Mouse (Mus musculus) CH12.LX (cell line): Measurements from ENCODE around the gene Usp36. TPM values are rescaled to one million over a fixed set of nuclear protein-coding genes. Genes with fewer than 3 reads are reported as not detected.

Source experiments
- DNase-seq: peaks from one replicate; pipeline ENCODE4 v3.0.0-alpha.2; 2013; ENCODE audit errors: extremely low read depth
- H3K27ac ChIP-seq: 2 replicates; pipeline ENCODE4 v1.5.1; 2012; ENCODE audit warnings: low read depth, mild to moderate bottlenecking, control low read depth, moderate library complexity; ENCODE audit not compliant: insufficient read depth
- H3K27me3 ChIP-seq: replicated peaks from 2 replicates; pipeline ENCODE3; 2012; ENCODE audit warnings: inconsistent platforms
- H3K36me3 ChIP-seq, 2 experiments: replicated peaks in 1 of 2; 2 replicates each; pipeline versions ENCODE3 to v1.6.1; 2012; ENCODE audit warnings: inconsistent platforms in 1 of 2, low read length in 1 of 2, mild to moderate bottlenecking in 1 of 2, mixed read lengths in 1 of 2, moderate library complexity in 1 of 2; ENCODE audit not compliant: control insufficient read depth in 1 of 2, insufficient read depth in 1 of 2
- H3K4me1 ChIP-seq, 2 experiments: 2 replicates each; pipeline ENCODE4 v1.6.1; 2012; ENCODE audit warnings: inconsistent platforms in 1 of 2, moderate library complexity in 1 of 2; ENCODE audit not compliant: insufficient read depth in 2 of 2, control insufficient read depth in 1 of 2
- H3K4me2 ChIP-seq: 2 replicates; pipeline ENCODE4 v1.6.1; 2012; ENCODE audit warnings: low read depth, mild to moderate bottlenecking, control low read depth; ENCODE audit not compliant: poor library complexity, insufficient read depth, severe bottlenecking
- H3K4me3 ChIP-seq, 3 experiments: fragments of 150-350 bp in 1 of 3; sonication (generic) in 1 of 3; replicated peaks in 1 of 3; 2 replicates each; pipeline versions ENCODE3 to v1.5.1; 2011 to 2012; ENCODE audit warnings: low read depth in 2 of 3, low read length in 2 of 3, mild to moderate bottlenecking in 2 of 3, moderate library complexity in 2 of 3, control low read depth in 1 of 3, improper control_type of control experiment in 1 of 3, inconsistent platforms in 1 of 3, mixed read lengths in 1 of 3; ENCODE audit not compliant: poor library complexity in 1 of 3
- H3K79me2 ChIP-seq: replicated peaks from 2 replicates; pipeline ENCODE4 v1.6.1; 2012; ENCODE audit warnings: mild to moderate bottlenecking, moderate library complexity; ENCODE audit not compliant: control insufficient read depth, poor library complexity, insufficient read depth, severe bottlenecking; ENCODE audit errors: extremely low read depth
- H3K9ac ChIP-seq: 2 replicates; pipeline ENCODE4 v1.6.1; 2012; ENCODE audit warnings: low read depth, mild to moderate bottlenecking, control low read depth, moderate library complexity; ENCODE audit not compliant: insufficient read depth
- H3K9me3 ChIP-seq: replicated peaks from 2 replicates; pipeline ENCODE3; 2012; ENCODE audit warnings: low read length, inconsistent platforms, mixed read lengths
- BHLHE40 ChIP-seq: IDR thresholded peaks from 2 replicates; pipeline ENCODE4 v1.6.1; 2011; ENCODE audit warnings: mild to moderate bottlenecking, low read depth, low read length, improper control_type of control experiment
- CHD1 ChIP-seq: IDR thresholded peaks from 2 replicates; pipeline ENCODE4 v1.6.1; 2012; ENCODE audit warnings: low read depth, low read length, improper control_type of control experiment, inconsistent platforms
- CHD2 ChIP-seq: IDR thresholded peaks from 2 replicates; pipeline ENCODE4 v1.6.1; 2011; ENCODE audit warnings: low read length, improper control_type of control experiment
- E2F4 ChIP-seq: IDR thresholded peaks from 2 replicates; pipeline ENCODE4 v1.6.1; 2011; ENCODE audit warnings: low read depth, low read length, improper control_type of control experiment; ENCODE audit not compliant: insufficient replicate concordance
- ELF1 ChIP-seq: IDR thresholded peaks from 2 replicates; pipeline ENCODE4 v1.6.1; 2014; ENCODE audit warnings: low read depth, mild to moderate bottlenecking, inconsistent platforms, low read length, improper control_type of control experiment
- EP300 ChIP-seq: IDR thresholded peaks from 2 replicates; pipeline ENCODE4 v1.6.1; 2011; ENCODE audit warnings: low read length, improper control_type of control experiment
- HCFC1 ChIP-seq: IDR thresholded peaks from 2 replicates; pipeline ENCODE4 v1.6.1; 2012; ENCODE audit warnings: low read depth, mild to moderate bottlenecking, inconsistent platforms, low read length, improper control_type of control experiment
- IRF4 ChIP-seq: IDR thresholded peaks from 2 replicates; pipeline ENCODE4 v1.6.1; 2014; ENCODE audit warnings: low read depth, mild to moderate bottlenecking, inconsistent platforms, low read length, improper control_type of control experiment
- JUN ChIP-seq: IDR thresholded peaks from 2 replicates; pipeline ENCODE4 v1.6.1; 2011; ENCODE audit warnings: low read depth, mild to moderate bottlenecking, low read length, improper control_type of control experiment, moderate library complexity; ENCODE audit not compliant: insufficient read depth
- JUND ChIP-seq: conservative IDR thresholded peaks from 2 replicates; pipeline ENCODE4 v1.6.1; 2011; ENCODE audit warnings: low read depth, low read length, improper control_type of control experiment
- MAFK ChIP-seq: IDR thresholded peaks from 2 replicates; pipeline ENCODE4 v1.6.1; 2011; ENCODE audit warnings: low read length, improper control_type of control experiment; ENCODE audit not compliant: insufficient replicate concordance
- MAX ChIP-seq: IDR thresholded peaks from 2 replicates; pipeline ENCODE4 v1.6.1; 2011; ENCODE audit warnings: low read length, improper control_type of control experiment
- MEF2A ChIP-seq: IDR thresholded peaks from 2 replicates; pipeline ENCODE4 v1.6.1; 2014; ENCODE audit warnings: low read depth, mild to moderate bottlenecking, inconsistent platforms, low read length, improper control_type of control experiment, borderline replicate concordance
- MXI1 ChIP-seq: IDR thresholded peaks from 2 replicates; pipeline ENCODE4 v1.6.1; 2011; ENCODE audit warnings: mild to moderate bottlenecking, low read depth, low read length, improper control_type of control experiment
- MYC ChIP-seq: IDR thresholded peaks from 2 replicates; pipeline ENCODE4 v1.6.1; 2011; ENCODE audit warnings: low read depth, mild to moderate bottlenecking, improper control_type of control experiment, low read length
- NELFE ChIP-seq: IDR thresholded peaks from 2 replicates; pipeline ENCODE4 v1.6.1; 2011; ENCODE audit warnings: low read depth, low read length, improper control_type of control experiment
- NRF1 ChIP-seq: IDR thresholded peaks from 2 replicates; pipeline ENCODE4 v1.6.1; 2014; ENCODE audit warnings: low read depth, mild to moderate bottlenecking, inconsistent platforms, low read length, improper control_type of control experiment, moderate library complexity
- PAX5 ChIP-seq: IDR thresholded peaks from 2 replicates; pipeline ENCODE4 v1.6.1; 2012; ENCODE audit warnings: low read length, inconsistent platforms, mixed read lengths
- RAD21 ChIP-seq: IDR thresholded peaks from 2 replicates; pipeline ENCODE4 v1.6.1; 2011; ENCODE audit warnings: low read depth, mild to moderate bottlenecking, low read length, improper control_type of control experiment, moderate library complexity
- RCOR1 ChIP-seq: conservative IDR thresholded peaks from 2 replicates; pipeline ENCODE4 v1.6.1; 2012; ENCODE audit warnings: low read depth, mild to moderate bottlenecking, inconsistent platforms, low read length, improper control_type of control experiment
- SMC3 ChIP-seq: IDR thresholded peaks from 2 replicates; pipeline ENCODE4 v1.6.1; 2011; ENCODE audit warnings: low read depth, low read length, improper control_type of control experiment
- TBP ChIP-seq: conservative IDR thresholded peaks from 2 replicates; pipeline ENCODE4 v1.6.1; 2011; ENCODE audit warnings: low read depth, low read length, improper control_type of control experiment
- UBTF ChIP-seq: IDR thresholded peaks from 2 replicates; pipeline ENCODE4 v1.6.1; 2012; ENCODE audit warnings: low read depth, mild to moderate bottlenecking, inconsistent platforms, low read length, improper control_type of control experiment, moderate library complexity
- USF2 ChIP-seq: conservative IDR thresholded peaks from 2 replicates; pipeline ENCODE4 v1.6.1; 2011; ENCODE audit warnings: low read depth, low read length, improper control_type of control experiment
- ZKSCAN1 ChIP-seq: IDR thresholded peaks from 2 replicates; pipeline ENCODE4 v1.6.1; 2012; ENCODE audit warnings: low read depth, inconsistent platforms, low read length, improper control_type of control experiment, borderline replicate concordance
- dilution Hi-C: fragments of 300-500 bp; cut with MboI; formaldehyde crosslinking; loops from 2 replicates; pipeline ENCODE4 v1.14.3; 2020; ENCODE audit warnings: low sequenced_read_pairs; ENCODE audit not compliant: extremely low pct_unique_long_range_greater_than_20kb, extremely low pct_ligation_motif_present
- in situ Hi-C: fragments of 300-500 bp; cut with MboI; formaldehyde crosslinking; loops from 3 replicates; pipeline ENCODE4 v1.14.3; 2019; ENCODE audit warnings: low sequenced_read_pairs, low pct_ligation_motif_present, low pct_unique_long_range_greater_than_20kb, mixed read lengths
- polyA plus RNA-seq: library from polyadenylated mRNA; unstranded; fragments of >175 nt; gene quantifications from 2 replicates; pipeline ENCODE4 v1.2.1, GENCODE M21; 2012; ENCODE audit warnings: low read depth; ENCODE audit not compliant: insufficient read length
- total RNA-seq, 2 experiments: library from RNA; depleted of rRNA; stranded (reverse); fragments of 300-350 nt in 1 of 2; fragments of >200 nt in 1 of 2; gene quantifications; 2 replicates each; pipeline ENCODE4 v1.2.3; 2012 to 2014

Gene Usp36
- total and polyA plus RNA-seq, 3 experiments, result 10.7 to 42.6 (median 19.5) TPM

DNA sequence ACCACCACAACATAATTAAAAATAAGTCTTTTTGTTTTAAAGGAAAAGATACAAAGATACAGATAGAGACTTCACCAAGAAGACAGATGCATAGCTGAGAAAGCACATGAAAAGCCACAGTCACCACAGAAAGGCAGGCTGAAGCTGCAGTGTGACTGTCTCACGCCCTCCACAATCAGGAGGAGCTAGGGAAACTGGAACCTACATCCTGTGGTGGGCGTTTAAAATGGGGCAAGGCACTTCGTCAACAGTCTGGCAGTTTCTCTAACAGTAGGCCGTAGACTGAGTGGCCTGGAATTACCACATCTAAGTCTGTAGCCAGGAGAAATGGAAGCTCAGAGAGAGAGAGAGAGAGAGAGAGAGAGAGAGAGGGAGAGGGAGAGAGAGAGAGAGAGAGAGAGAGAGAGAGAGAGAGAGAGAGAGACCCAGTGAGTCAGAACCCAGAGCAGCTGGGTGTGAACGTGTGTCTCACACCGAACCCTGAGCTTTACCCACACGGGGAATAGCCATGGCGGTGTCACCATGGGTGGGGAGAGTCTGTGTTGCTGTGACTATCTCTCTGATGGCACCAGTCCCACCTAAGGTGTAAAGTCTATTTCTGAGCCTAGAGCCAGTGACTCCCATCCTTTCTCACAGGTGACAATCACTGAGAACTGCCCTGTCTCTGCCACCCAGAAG lies 47.6 kb upstream of the Usp36 start:
- Histone ChIP-seq H3K9ac (no peak overlapping the region), H3K27me3 (peaks cover 55% of the 10 kb centered on the region), H3K4me2 (no peak overlapping the region), H3K4me1 (peaks cover 6 to 9% of the 10 kb centered on the region in 2 experiments), H3K4me3 (no peak overlapping the region), H3K79me2 (no peaks in the 10 kb centered on the region), H3K27ac (no peak overlapping the region), H3K36me3 (no peaks in the 10 kb centered on the region), H3K9me3 (no peaks in the 10 kb centered on the region)
- TF ChIP-seq BHLHE40 (no peak), UBTF (no peak), CHD2 (no peak), RCOR1 (no peak), E2F4 (no peak), MYC (no peak), JUN (no peak), USF2 (no peak), SMC3 (no peak)
- DNase-seq, result no peak
- dilution Hi-C loops, result no loop called here
- in situ Hi-C loops, result no loop called here

DNA sequence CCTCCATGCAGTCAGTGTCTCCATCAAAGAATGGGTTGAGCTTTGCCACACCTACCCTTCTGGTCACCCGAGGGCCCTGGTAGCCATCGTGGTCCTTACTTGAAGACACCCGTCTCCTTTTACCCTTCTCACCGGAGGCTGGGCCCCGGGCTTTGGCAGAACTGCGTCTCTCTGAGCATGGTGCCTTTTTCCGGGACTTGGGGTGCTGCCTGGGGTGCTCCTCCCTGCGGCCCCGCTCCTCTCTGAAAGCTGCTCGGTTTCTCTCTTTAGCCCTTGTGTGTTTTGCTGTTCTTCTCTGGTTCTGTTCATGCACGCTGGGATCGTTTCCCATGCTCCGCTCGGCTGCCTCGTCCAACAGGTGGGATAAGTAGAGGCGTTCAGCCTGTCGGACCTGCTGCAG lies 43.4 kb upstream of the Usp36 start:
- no peak overlapping the region for H3K4me3 ChIP-seq
- peaks cover 6% of the 10 kb centered on the region for H3K9me3 ChIP-seq
- H3K36me3 ChIP-seq, result no peaks in the 10 kb centered on the region
- H3K9ac ChIP-seq, result no peak overlapping the region
- no peaks in the 10 kb centered on the region for H3K4me1 ChIP-seq
- dilution Hi-C loops, result no loop called here
- no peak for DNase-seq
- no peak overlapping the region for H3K27ac ChIP-seq
- no peak overlapping the region for H3K4me2 ChIP-seq
- H3K27me3 ChIP-seq, result peaks cover 69% of the 10 kb centered on the region
- in situ Hi-C loops, result no loop called here
- H3K79me2 ChIP-seq, result no peaks in the 10 kb centered on the region
- TF ChIP-seq RAD21 (no peak), ELF1 (no peak), ZKSCAN1 (no peak), NELFE (no peak), SMC3 (no peak), JUN (no peak)

DNA sequence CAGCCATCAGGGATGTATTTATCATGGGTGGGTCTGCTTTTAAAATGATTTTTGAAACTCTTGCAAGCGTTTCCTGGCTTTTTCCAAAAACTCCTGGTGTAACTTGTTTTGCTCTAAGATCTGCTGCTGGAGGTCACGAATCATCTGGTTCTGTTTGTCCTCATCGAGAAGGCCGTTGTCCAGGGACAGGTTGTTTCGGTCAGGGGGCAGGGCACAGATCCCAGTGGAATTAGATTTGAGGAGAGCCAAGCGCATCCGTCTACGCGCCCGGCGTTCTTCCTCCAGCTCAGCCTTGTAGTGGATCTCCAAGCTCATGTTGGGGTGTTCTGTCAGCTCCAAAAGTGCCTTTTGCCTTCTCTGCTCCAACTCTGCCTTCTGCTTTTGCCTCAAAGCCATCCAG lies 42.3 kb upstream of the Usp36 start:
- H3K36me3 ChIP-seq, result no peaks in the 10 kb centered on the region
- H3K4me3 ChIP-seq, result no peak overlapping the region
- H3K27me3 ChIP-seq, result peaks cover 70% of the 10 kb centered on the region
- in situ Hi-C loops, result no loop called here
- H3K9ac ChIP-seq, result no peak overlapping the region
- no peak overlapping the region for H3K4me2 ChIP-seq
- no peaks in the 10 kb centered on the region for H3K79me2 ChIP-seq
- DNase-seq, result no peak
- no peaks in the 10 kb centered on the region for H3K4me1 ChIP-seq
- H3K27ac ChIP-seq, result no peak overlapping the region
- peaks cover 6% of the 10 kb centered on the region for H3K9me3 ChIP-seq
- dilution Hi-C loops, result no loop called here
- TF ChIP-seq IRF4 (no peak), JUND (no peak), MYC (no peak), EP300 (no peak), PAX5 (no peak), USF2 (no peak), MXI1 (no peak), MEF2A (no peak), JUN (no peak), TBP (no peak), CHD1 (no peak), MAFK (no peak), MAX (no peak), NRF1 (no peak), SMC3 (no peak), ZKSCAN1 (no peak), HCFC1 (no peak)
